Mouse (Mus musculus): ENCODE data around the gene Tm6sf2. TPM values are rescaled to one million over a fixed set of nuclear protein-coding genes. Genes with fewer than 3 reads are reported as not detected.
A peak's percentile ranks its signal among the peaks of the same experiment; 100 is the strongest.
"Not testable (repeated sequence)": the region's sequence is repeated elsewhere in the genome, so short reads cannot be mapped to it uniquely, and the experiment has no call there.

The Tm6sf2 gene
- polyA plus RNA-seq (2012; ENCODE audit: insufficient read depth, insufficient read length, missing spikeins), result not detected in 2 replicates

GRCm38 (mm10) chr8:70072441-70073069 lies at the start of gene Tm6sf2:
Gene Tm6sf2 (plus strand): TSS chr8:70072924.
- no peak within 1 kb of the TSS for H3K27ac ChIP-seq (replicated peaks; ENCODE audit: low read depth, low read length)

DNA sequence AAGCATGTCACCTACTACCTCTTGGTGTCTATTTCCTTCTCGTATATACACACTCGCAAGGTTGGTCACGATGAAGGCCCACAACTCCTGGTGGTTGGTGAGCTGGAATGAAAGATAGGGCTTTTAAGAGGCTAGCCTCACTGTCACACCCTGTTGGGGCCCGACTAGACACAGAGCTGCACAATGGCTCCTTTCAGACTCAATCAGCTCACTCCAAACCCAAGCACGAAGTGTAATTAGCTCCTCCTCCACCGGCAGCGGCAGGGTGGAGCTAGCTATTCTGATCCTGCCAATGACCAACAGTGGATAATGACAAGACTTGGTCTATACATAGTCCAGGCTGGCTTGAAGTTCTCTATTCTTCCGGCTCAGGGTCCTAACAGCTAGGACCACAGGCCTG lies 49.1 kb upstream of the Tm6sf2 start:
- Histone ChIP-seq H3K4me1 (ENCODE audit: control insufficient read depth, insufficient read depth, insufficient read length, low read length) (no peaks in the 10 kb centered on the region), H3K27ac (replicated peaks; ENCODE audit: low read depth, low read length) (no peak overlapping the region), H3K4me3 (ENCODE audit: insufficient read depth, low read depth, low read length) (no peak overlapping the region)

More at GRCm38 (mm10) chr8:70072441-70073069, at the start of gene Tm6sf2:
- Histone ChIP-seq H3K4me3 (ENCODE audit: insufficient read depth, low read depth, low read length) (peak within 1 kb of the TSS; percentile 48), H3K4me1 (ENCODE audit: control insufficient read depth, insufficient read depth, insufficient read length, low read length) (no peaks in the 10 kb centered on the region)

- Histone ChIP-seq H3K4me3 (ENCODE audit: insufficient read depth, low read depth, low read length) (no peak overlapping the region), H3K27ac (replicated peaks; ENCODE audit: low read depth, low read length) (no peak overlapping the region), H3K4me1 (ENCODE audit: control insufficient read depth, insufficient read depth, insufficient read length, low read length) (no peaks in the 10 kb centered on the region)
These were observed 46.6 kb upstream of the Tm6sf2 start for GRCm38 (mm10) chr8:70026151-70026550.

DNA sequence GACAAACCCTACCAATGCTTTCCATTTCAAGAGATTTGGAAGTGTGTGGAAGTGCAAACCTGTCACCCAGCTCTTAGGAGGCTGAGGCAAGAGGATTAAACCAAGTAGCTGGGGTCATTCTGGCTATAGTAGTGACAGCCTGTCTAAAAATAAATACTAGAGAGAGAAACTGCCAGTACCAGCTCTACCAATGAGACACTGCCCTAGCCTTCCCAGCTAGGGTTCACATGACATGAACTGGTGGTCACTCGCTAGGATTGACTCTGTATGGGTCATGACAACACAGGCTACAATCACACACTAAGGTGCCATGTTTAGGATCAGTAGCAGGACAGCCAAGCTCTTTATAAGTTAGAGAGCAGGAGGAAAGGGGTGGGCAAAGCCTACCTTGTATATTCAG lies 42.5 kb upstream of the Tm6sf2 start:
- H3K4me1 ChIP-seq (ENCODE audit: control insufficient read depth, insufficient read depth, insufficient read length, low read length), result no peaks in the 10 kb centered on the region
- no peak overlapping the region for H3K4me3 ChIP-seq (ENCODE audit: insufficient read depth, low read depth, low read length)
- H3K27ac ChIP-seq (replicated peaks; ENCODE audit: low read depth, low read length), result no peak overlapping the region

- Histone ChIP-seq H3K27ac (replicated peaks; ENCODE audit: low read depth, low read length) (no peak overlapping the region), H3K4me1 (ENCODE audit: control insufficient read depth, insufficient read depth, insufficient read length, low read length) (peaks cover 11% of the 10 kb centered on the region), H3K4me3 (ENCODE audit: insufficient read depth, low read depth, low read length) (no peak overlapping the region)
These were observed 34.7 kb upstream of the Tm6sf2 start for GRCm38 (mm10) chr8:70037994-70038393.

- H3K4me3 ChIP-seq (ENCODE audit: insufficient read depth, low read depth, low read length), result peak overlapping the region; percentile 93
These were observed 30.7 kb upstream of the Tm6sf2 start for GRCm38 (mm10) chr8:70041885-70042546.

GRCm38 (mm10) chr8:70042583-70043455 lies 29.9 kb upstream of the Tm6sf2 start, which contains the start of the genes Mau2 and Sugp1:
Gene Mau2 (minus strand): TSS chr8:70042734.
Gene Sugp1 (plus strand): TSS chr8:70042813.
- H3K27ac ChIP-seq (replicated peaks; ENCODE audit: low read depth, low read length), result peak within 1 kb of the TSS; percentile 100
- H3K4me3 ChIP-seq (ENCODE audit: insufficient read depth, low read depth, low read length), result peak within 1 kb of the TSS; percentile 93
- peaks cover 15% of the 10 kb centered on the region for H3K4me1 ChIP-seq (ENCODE audit: control insufficient read depth, insufficient read depth, insufficient read length, low read length)

More at GRCm38 (mm10) chr8:70041885-70042546, 30.7 kb upstream of the Tm6sf2 start:
- H3K27ac ChIP-seq (replicated peaks; ENCODE audit: low read depth, low read length), result peak overlapping the region; percentile 56; the same call in 1 of the 2 replicates
- peaks cover 15% of the 10 kb centered on the region for H3K4me1 ChIP-seq (ENCODE audit: control insufficient read depth, insufficient read depth, insufficient read length, low read length)

DNA sequence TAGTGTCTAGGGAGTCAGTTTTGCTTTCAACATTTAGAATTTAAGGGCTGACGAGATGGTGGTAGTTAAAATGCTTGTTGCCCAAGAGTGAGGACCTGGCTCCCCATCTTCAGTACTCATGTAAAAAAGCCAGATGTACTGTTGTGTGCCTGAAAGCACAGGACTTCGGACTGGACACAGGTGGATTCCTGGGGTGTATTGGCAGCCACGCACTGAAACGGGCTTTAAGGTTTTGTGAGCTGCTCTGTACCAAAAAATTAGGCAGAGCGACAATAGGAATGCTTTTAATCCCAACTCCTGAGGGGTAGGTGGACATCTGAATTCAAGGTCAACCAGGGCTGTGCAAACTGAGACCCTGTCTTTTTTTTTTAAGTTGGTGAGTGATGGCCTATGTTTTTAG lies 28.7 kb upstream of the Tm6sf2 start:
- H3K27ac ChIP-seq (replicated peaks; ENCODE audit: low read depth, low read length), result no peak overlapping the region
- no peak overlapping the region for H3K4me3 ChIP-seq (ENCODE audit: insufficient read depth, low read depth, low read length)
- H3K4me1 ChIP-seq (ENCODE audit: control insufficient read depth, insufficient read depth, insufficient read length, low read length), result peaks cover 15% of the 10 kb centered on the region

- no peak overlapping the region for H3K27ac ChIP-seq (replicated peaks; ENCODE audit: low read depth, low read length)
- H3K4me1 ChIP-seq (ENCODE audit: control insufficient read depth, insufficient read depth, insufficient read length, low read length), result no peaks in the 10 kb centered on the region
- H3K4me3 ChIP-seq (ENCODE audit: insufficient read depth, low read depth, low read length), result no peak overlapping the region
These were observed 23.1 kb upstream of the Tm6sf2 start for GRCm38 (mm10) chr8:70049662-70050061.

GRCm38 (mm10) chr8:70050434-70050833 lies 22.3 kb upstream of the Tm6sf2 start:
- not testable (repeated sequence) for H3K27ac ChIP-seq (replicated peaks; ENCODE audit: low read depth, low read length); H3K4me1 ChIP-seq (ENCODE audit: control insufficient read depth, insufficient read depth, insufficient read length, low read length); H3K4me3 ChIP-seq (ENCODE audit: insufficient read depth, low read depth, low read length)

DNA sequence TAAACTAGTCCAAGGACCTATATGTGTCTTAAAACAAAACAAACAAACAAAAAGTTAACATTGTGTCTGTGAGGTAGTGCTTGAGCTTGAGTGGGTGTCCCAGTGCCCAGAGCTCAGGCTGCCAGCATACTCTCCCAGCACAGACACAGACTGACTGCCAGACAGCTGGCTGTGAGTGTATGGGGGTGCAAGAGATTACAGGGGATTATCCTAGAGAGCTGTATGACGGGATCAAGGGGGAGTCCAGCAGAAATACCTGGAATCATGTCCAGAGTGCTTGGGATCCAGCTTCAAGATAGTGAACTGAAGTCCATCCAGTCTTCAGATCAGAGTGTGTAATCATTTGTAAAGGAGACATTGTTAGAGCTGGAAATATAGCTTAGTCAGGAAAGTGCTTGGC lies 15.0 kb upstream of the Tm6sf2 start:
- H3K27ac ChIP-seq (replicated peaks; ENCODE audit: low read depth, low read length), result no peak overlapping the region
- H3K4me1 ChIP-seq (ENCODE audit: control insufficient read depth, insufficient read depth, insufficient read length, low read length), result no peaks in the 10 kb centered on the region
- no peak overlapping the region for H3K4me3 ChIP-seq (ENCODE audit: insufficient read depth, low read depth, low read length)

GRCm38 (mm10) chr8:70071836-70072440 lies 786 bp upstream of the Tm6sf2 start:
- no peak overlapping the region for H3K27ac ChIP-seq (replicated peaks; ENCODE audit: low read depth, low read length)
- no peak overlapping the region for H3K4me3 ChIP-seq (ENCODE audit: insufficient read depth, low read depth, low read length)

GRCm38 (mm10) chr8:70073120-70073519 lies 396 bp downstream of the Tm6sf2 start:
- no peaks in the 10 kb centered on the region for H3K4me1 ChIP-seq (ENCODE audit: control insufficient read depth, insufficient read depth, insufficient read length, low read length)
- H3K27ac ChIP-seq (replicated peaks; ENCODE audit: low read depth, low read length), result no peak overlapping the region
- H3K4me3 ChIP-seq (ENCODE audit: insufficient read depth, low read depth, low read length), result peak overlapping the region; percentile 48

More at GRCm38 (mm10) chr8:70071836-70072440, 786 bp upstream of the Tm6sf2 start:
- H3K4me1 ChIP-seq (ENCODE audit: control insufficient read depth, insufficient read depth, insufficient read length, low read length), result no peaks in the 10 kb centered on the region

- Histone ChIP-seq H3K4me3 (ENCODE audit: insufficient read depth, low read depth, low read length) (no peak overlapping the region), H3K4me1 (ENCODE audit: control insufficient read depth, insufficient read depth, insufficient read length, low read length) (no peaks in the 10 kb centered on the region), H3K27ac (replicated peaks; ENCODE audit: low read depth, low read length) (no peak overlapping the region)
These were observed 958 bp downstream of the Tm6sf2 start for GRCm38 (mm10) chr8:70073682-70074081.

DNA sequence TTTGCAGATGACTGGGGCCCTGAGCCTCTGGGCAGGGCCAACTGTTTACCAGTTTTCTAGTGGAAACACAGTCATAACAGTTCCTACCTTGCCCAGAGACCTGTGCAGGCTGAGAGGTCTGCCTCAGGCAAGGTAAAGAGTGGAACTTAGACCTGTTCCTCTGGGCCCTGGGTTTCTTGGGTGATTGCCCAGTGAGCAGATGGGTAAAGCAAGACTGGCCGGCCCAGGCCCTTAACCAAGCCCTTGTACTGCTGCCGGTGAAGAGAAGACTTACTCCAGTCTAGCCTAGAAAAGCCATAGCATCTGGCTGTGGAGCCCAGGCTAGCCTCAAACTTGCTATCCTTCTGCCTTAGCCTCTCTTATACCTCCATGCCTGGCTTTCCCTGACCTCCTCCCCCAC lies 9.3 kb downstream of the Tm6sf2 start:
- Histone ChIP-seq H3K4me3 (ENCODE audit: insufficient read depth, low read depth, low read length) (no peak overlapping the region), H3K27ac (replicated peaks; ENCODE audit: low read depth, low read length) (no peak overlapping the region), H3K4me1 (ENCODE audit: control insufficient read depth, insufficient read depth, insufficient read length, low read length) (no peaks in the 10 kb centered on the region)
